Mouse (Mus musculus): ENCODE results near the gene Ptms. TPM values are rescaled to one million over a fixed set of nuclear protein-coding genes. Genes with fewer than 3 reads are reported as not detected.
A peak's percentile ranks its signal among the peaks of the same experiment; 100 is the strongest.

The Ptms gene
- polyA plus RNA-seq, 1 experiment from 2014 or later = 718 TPM

GRCm38 (mm10) chr6:124943526-124943925 is 23.6 kb upstream of the Ptms start:
- H3K36me3 ChIP-seq = peaks cover 13% of the 10 kb centered on the region
- H3K4me2 ChIP-seq (replicated peaks) = no peak overlapping the region
- no peak overlapping the region for H3K27ac ChIP-seq
- no peak overlapping the region for H3K9ac ChIP-seq
- H3K27me3 ChIP-seq (replicated peaks) = no peaks in the 10 kb centered on the region
- WGBS = 91% methylated on average over 3 of the region's 3 CpGs
- no peak overlapping the region for H3K4me3 ChIP-seq
- no peak for ATAC-seq (ENCODE audit: low FRiP score, low read depth)
- no peaks in the 10 kb centered on the region for H3K4me1 ChIP-seq
- no peaks in the 10 kb centered on the region for H3K9me3 ChIP-seq

DNA sequence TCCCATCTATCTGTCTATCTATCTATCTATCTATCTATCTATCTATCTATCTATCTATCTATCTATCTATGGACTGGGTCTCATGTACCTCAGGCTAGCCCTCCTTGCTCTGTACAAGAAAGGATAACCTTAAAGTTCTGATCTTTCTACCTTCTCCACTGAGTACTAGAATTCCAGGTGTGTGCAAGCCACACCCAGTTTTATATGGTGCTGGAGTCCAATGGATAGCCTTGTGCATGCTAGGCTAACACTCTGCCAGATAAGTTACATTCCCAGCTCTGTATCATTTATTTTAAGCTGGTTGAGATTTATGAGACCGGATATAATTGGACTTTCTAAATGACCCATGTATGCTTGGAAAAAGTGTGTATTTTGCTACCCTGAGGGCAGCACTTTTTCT is 21.8 kb upstream of the Ptms start:
- no peaks in the 10 kb centered on the region for H3K27me3 ChIP-seq (replicated peaks)
- 93% methylated on average over 1 of the region's 1 CpGs for WGBS
- H3K4me3 ChIP-seq = no peak overlapping the region
- H3K4me1 ChIP-seq = no peaks in the 10 kb centered on the region
- H3K4me2 ChIP-seq (replicated peaks) = no peak overlapping the region
- H3K9ac ChIP-seq = no peak overlapping the region
- H3K27ac ChIP-seq = no peak overlapping the region
- H3K9me3 ChIP-seq = no peaks in the 10 kb centered on the region
- ATAC-seq (ENCODE audit: low FRiP score, low read depth) = no peak
- peaks cover 27% of the 10 kb centered on the region for H3K36me3 ChIP-seq

DNA sequence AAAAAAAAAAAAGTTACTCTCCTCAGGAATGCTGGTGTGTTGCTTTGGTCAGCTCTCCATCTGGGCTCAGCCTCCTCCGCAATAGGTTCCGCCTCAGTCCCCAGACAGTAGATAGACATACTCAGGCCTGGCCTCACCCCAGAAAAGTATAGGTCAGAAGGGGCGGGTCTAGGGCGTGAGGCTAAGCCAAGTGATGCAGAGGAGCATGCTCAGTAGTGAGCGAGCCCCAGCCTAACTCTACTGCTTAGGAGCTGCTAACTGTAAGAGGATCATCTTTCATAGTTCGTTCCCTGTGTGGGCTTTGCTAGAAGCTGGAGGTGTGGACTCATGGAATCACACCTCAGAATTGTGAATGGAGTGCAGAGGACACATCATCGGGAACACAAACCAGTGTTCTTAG is 18.7 kb upstream of the Ptms start:
- H3K27me3 ChIP-seq (replicated peaks) = no peaks in the 10 kb centered on the region
- no peak overlapping the region for H3K9ac ChIP-seq
- WGBS = 94% methylated on average over 7 of the region's 7 CpGs
- H3K36me3 ChIP-seq = peaks cover 58% of the 10 kb centered on the region
- H3K4me3 ChIP-seq = no peak overlapping the region
- H3K9me3 ChIP-seq = no peaks in the 10 kb centered on the region
- H3K27ac ChIP-seq = no peak overlapping the region
- ATAC-seq (ENCODE audit: low FRiP score, low read depth) = no peak
- no peak overlapping the region for H3K4me2 ChIP-seq (replicated peaks)
- no peaks in the 10 kb centered on the region; the same call in 1 of the 2 replicates for H3K4me1 ChIP-seq

DNA sequence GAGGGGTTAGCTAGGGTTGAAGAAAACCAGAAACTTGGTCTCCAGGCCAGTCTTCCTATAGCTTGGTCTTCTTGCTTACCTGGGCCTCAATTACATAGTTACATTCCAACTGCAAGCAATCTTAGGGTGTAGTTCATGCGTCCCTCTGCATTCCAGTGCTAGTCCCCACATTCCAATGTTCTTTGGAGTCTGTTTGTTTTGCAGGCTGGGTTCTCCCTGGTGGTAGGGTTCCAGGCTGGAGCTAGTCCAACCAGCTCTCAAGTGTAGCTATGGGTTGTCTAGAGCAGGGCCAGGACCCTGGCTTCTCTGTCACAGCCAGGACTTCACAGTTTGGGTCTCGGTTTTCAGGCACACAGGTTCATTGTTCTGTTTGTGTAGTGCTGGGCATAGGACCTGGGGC is 17.6 kb upstream of the Ptms start:
- Histone ChIP-seq H3K9me3 (no peaks in the 10 kb centered on the region), H3K27ac (no peak overlapping the region), H3K27me3 (replicated peaks) (no peaks in the 10 kb centered on the region), H3K4me3 (no peak overlapping the region), H3K9ac (no peak overlapping the region), H3K36me3 (peaks cover 66% of the 10 kb centered on the region), H3K4me2 (replicated peaks) (no peak overlapping the region), H3K4me1 (peaks cover 5% of the 10 kb centered on the region)
- WGBS = 92% methylated on average over 2 of the region's 2 CpGs
- ATAC-seq (ENCODE audit: low FRiP score, low read depth) = no peak

- H3K27me3 ChIP-seq (replicated peaks) = no peaks in the 10 kb centered on the region
- no peak overlapping the region for H3K4me2 ChIP-seq (replicated peaks)
- H3K9ac ChIP-seq = no peak overlapping the region
- no peak overlapping the region for H3K27ac ChIP-seq
- WGBS = 79% methylated on average over 1 of the region's 1 CpGs
- H3K9me3 ChIP-seq = no peaks in the 10 kb centered on the region
- ATAC-seq (ENCODE audit: low FRiP score, low read depth) = no peak
- H3K36me3 ChIP-seq = peaks cover 67% of the 10 kb centered on the region
- H3K4me3 ChIP-seq = no peak overlapping the region
- H3K4me1 ChIP-seq = peaks cover 11% of the 10 kb centered on the region
Observed at GRCm38 (mm10) chr6:124936681-124937080, 16.8 kb upstream of the Ptms start.

- ATAC-seq (ENCODE audit: low FRiP score, low read depth) = no peak
- no peak overlapping the region for H3K4me3 ChIP-seq
- H3K9ac ChIP-seq = no peak overlapping the region
- H3K27me3 ChIP-seq (replicated peaks) = no peaks in the 10 kb centered on the region
- H3K4me1 ChIP-seq = peaks cover 20% of the 10 kb centered on the region
- 94% methylated on average over 7 of the region's 7 CpGs for WGBS
- H3K27ac ChIP-seq = no peak overlapping the region
- no peaks in the 10 kb centered on the region for H3K9me3 ChIP-seq
- no peak overlapping the region for H3K4me2 ChIP-seq (replicated peaks)
- peaks cover 62% of the 10 kb centered on the region for H3K36me3 ChIP-seq
Observed at GRCm38 (mm10) chr6:124934670-124935069, 14.8 kb upstream of the Ptms start.

DNA sequence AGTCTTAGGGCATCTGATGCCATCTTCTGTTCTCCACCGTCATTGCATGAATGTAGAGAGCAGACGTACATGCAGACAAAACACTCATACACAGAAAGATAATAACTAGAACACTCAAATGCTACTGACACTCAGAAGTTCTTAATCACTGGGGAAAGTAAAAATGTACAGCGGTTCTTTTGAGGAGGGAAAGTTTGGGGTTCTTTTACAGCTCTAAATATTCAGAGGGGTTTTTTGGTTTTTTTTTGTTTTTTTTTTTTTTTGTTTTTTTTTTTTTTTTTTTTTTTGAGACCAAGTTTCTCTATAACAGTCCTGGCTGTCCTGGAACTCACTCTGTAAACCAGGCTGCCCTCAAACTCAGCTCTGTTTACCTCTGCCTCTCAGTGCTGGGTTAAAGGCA is 13.2 kb upstream of the Ptms start:
- 89% methylated on average over 3 of the region's 3 CpGs for WGBS
- H3K27ac ChIP-seq = no peak overlapping the region
- H3K4me3 ChIP-seq = peak overlapping the region; percentile 5; the same call in 1 of the 2 replicates

DNA sequence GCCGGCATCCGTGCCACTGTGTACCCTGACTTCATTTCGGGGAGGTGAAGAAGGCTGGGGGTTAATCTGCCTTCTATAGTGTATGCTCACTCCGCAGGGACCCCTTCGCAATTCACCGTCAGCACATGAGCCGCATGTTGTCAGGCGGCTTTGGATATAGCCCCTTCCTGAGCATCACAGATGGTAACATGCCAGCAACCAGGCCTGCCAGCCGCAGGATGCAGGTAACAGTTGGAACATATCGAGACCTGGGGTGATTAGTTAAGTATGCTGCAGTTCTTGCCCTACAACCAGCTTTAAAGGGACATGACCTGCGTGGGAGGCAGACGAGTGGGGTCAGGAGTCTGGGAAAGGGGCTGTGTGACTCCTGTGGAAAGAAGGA is 12.4 kb upstream of the Ptms start:
- 55% methylated on average over 12 of the region's 12 CpGs for WGBS
- Histone ChIP-seq H3K27me3 (replicated peaks) (no peaks in the 10 kb centered on the region), H3K4me1 (peaks cover 20% of the 10 kb centered on the region), H3K4me3 (peak overlapping the region; percentile 97), H3K9me3 (no peaks in the 10 kb centered on the region), H3K4me2 (replicated peaks) (peak overlapping the region; percentile 92), H3K27ac (0 out of 2 replicates have a peak overlapping the region, but pooled peaks have one; percentile 87), H3K36me3 (peaks cover 43% of the 10 kb centered on the region), H3K9ac (peak overlapping the region; percentile 99)
- ATAC-seq (ENCODE audit: low FRiP score, low read depth) = no peak

More for the DNA sequence above, 13.2 kb upstream of the Ptms start:
- Histone ChIP-seq H3K27me3 (replicated peaks) (no peaks in the 10 kb centered on the region), H3K4me2 (replicated peaks) (peak overlapping the region; percentile 92; the same call in 1 of the 2 replicates), H3K4me1 (peaks cover 20% of the 10 kb centered on the region), H3K9ac (no peak overlapping the region), H3K36me3 (peaks cover 51% of the 10 kb centered on the region), H3K9me3 (no peaks in the 10 kb centered on the region)
- no peak for ATAC-seq (ENCODE audit: low FRiP score, low read depth)

GRCm38 (mm10) chr6:124931525-124932313 is 11.8 kb upstream of the Ptms start:
- H3K27me3 ChIP-seq (replicated peaks) = no peaks in the 10 kb centered on the region
- peak overlapping the region; percentile 92 for H3K4me2 ChIP-seq (replicated peaks)
- peaks cover 40% of the 10 kb centered on the region for H3K36me3 ChIP-seq
- H3K9ac ChIP-seq = peak overlapping the region; percentile 99
- 1% methylated on average over 48 of the region's 48 CpGs for WGBS
- peak; percentile 42 for ATAC-seq (ENCODE audit: low FRiP score, low read depth)
- peak overlapping the region; percentile 97 for H3K4me3 ChIP-seq
- peak overlapping the region; percentile 87 for H3K27ac ChIP-seq
- H3K4me1 ChIP-seq = peaks cover 20% of the 10 kb centered on the region
- H3K9me3 ChIP-seq = no peaks in the 10 kb centered on the region

- Histone ChIP-seq H3K4me1 (peaks cover 20% of the 10 kb centered on the region), H3K4me3 (peak within 1 kb of the TSS; percentile 97), H3K9ac (peak within 1 kb of the TSS; percentile 99), H3K36me3 (peaks cover 33% of the 10 kb centered on the region), H3K4me2 (replicated peaks) (peak within 1 kb of the TSS; percentile 92), H3K9me3 (no peaks in the 10 kb centered on the region), H3K27me3 (replicated peaks) (no peaks in the 10 kb centered on the region), H3K27ac (peak within 1 kb of the TSS; percentile 87)
- WGBS = under 1% methylated on average over 59 of the region's 64 CpGs
- peak; percentile 94 for ATAC-seq (ENCODE audit: low FRiP score, low read depth)
Observed at GRCm38 (mm10) chr6:124930754-124931524, 11.0 kb upstream of the Ptms start, which contains the start of gene Mlf2. Gene Mlf2 (plus strand): TSS chr6:124931386.

- Histone ChIP-seq H3K9me3 (no peaks in the 10 kb centered on the region), H3K4me3 (peak overlapping the region; percentile 97; the same call in 1 of the 2 replicates), H3K27ac (no peak overlapping the region), H3K27me3 (replicated peaks) (no peaks in the 10 kb centered on the region), H3K9ac (0 out of 2 replicates have a peak overlapping the region, but pooled peaks have one; percentile 21), H3K4me1 (peaks cover 20% of the 10 kb centered on the region), H3K36me3 (peaks cover 26% of the 10 kb centered on the region), H3K4me2 (replicated peaks) (peak overlapping the region; percentile 92)
- 48% methylated on average over 1 of the region's 1 CpGs for WGBS
- no peak for ATAC-seq (ENCODE audit: low FRiP score, low read depth)
Observed at GRCm38 (mm10) chr6:124930231-124930630, 10.3 kb upstream of the Ptms start.

DNA sequence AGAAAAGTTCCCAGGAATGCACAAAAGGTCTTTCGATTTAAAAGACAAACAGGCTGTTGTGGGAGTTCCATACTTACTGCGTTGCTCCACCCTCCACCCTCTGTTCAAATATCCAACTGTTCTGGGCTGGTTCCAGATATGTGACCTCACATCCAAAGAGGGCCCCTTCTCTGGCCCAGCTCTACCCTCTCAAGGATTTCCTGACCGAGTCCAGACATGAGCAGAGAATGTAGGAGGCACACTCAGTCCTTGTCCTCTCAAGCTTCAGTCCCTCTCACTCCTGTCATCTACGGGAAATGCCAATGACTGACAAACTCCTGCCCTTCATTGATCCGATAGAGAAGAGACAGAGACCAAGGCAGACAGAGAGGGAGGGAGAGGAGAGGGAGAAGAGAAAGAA is 6.0 kb upstream of the Ptms start:
- Histone ChIP-seq H3K4me1 (peaks cover 9% of the 10 kb centered on the region), H3K36me3 (no peaks in the 10 kb centered on the region), H3K27ac (no peak overlapping the region), H3K4me3 (no peak overlapping the region), H3K9ac (no peak overlapping the region), H3K4me2 (replicated peaks) (no peak overlapping the region), H3K27me3 (replicated peaks) (no peaks in the 10 kb centered on the region), H3K9me3 (no peaks in the 10 kb centered on the region)
- no peak for ATAC-seq (ENCODE audit: low FRiP score, low read depth)
- 62% methylated on average over 5 of the region's 5 CpGs for WGBS

Data from neural tube, embryonic 12.5 days (tissue).